22 mouse cellular contexts compared by ENCODE assay signal in genomic region chr12:5805731-5806130, GRCm38 (mm10).
DNase-seq lines count a peak whose midpoint lies in the region; ATAC-seq and TF ChIP-seq lines count a peak whose summit lies in the region.
"Had no signal": no experiment of that assay in that cellular context is flagged by ENCODE, and none has a peak within 500 bp of the region (broad histone marks: within the 10 kb centered on the region; RNA-seq: fewer than 3 reads in every experiment).

No protein-coding gene starts in this region.

- no peak for ATAC-seq in midbrain, embryonic 11.5 days (ENCODE audit: low FRiP score)
- ATAC-seq in midbrain, postnatal 0 days (ENCODE audit: low FRiP score): no peak
- ATAC-seq in forebrain, embryonic 12.5 days (ENCODE audit: low FRiP score): no peak
- ATAC-seq: forebrain, embryonic 14.5 days; forebrain, embryonic 16.5 days had no signal

- TF ChIP-seq POLR2A in testis, adult 2 months (IDR thresholded peaks at IDR 0.05; ENCODE audit: control insufficient read depth, low read depth, low read length): no peak

- DNase-seq in gastrocnemius, adult 2 months: no peak
- DNase-seq in gastrocnemius, adult 8-10 months (ENCODE audit: low spot score in 2 of 2): no peak
- DNase-seq in midbrain, embryonic 11.5 days (ENCODE audit: low spot score, missing footprints): peak; percentile 64
- no peak for DNase-seq in midbrain, postnatal 0 days (ENCODE audit: low spot score)
- DNase-seq in testis, postnatal 10 days (ENCODE audit: low spot score): no peak
- peak; percentile 26 for DNase-seq in gonadal fat pad, adult 2 months (ENCODE audit: low read depth)
- DNase-seq: adrenal gland, postnatal 10 days; adrenal gland, postnatal 25 days; cerebellum, adult 11 months; cerebellum, adult 18-20 months; cerebellum, adult 8-10 months; cerebellum, adult 9-11 months; cerebellum, postnatal 14 days; cerebellum, postnatal 36 days; embryo, embryonic 11 days had no signal

- H3K27ac ChIP-seq in gastrocnemius, adult 2 months: peak overlapping the region; percentile 13; the same call in 1 of the 2 replicates
- no peak overlapping the region for H3K27ac ChIP-seq in midbrain, embryonic 11.5 days (ENCODE audit: low read depth, low read length)
- H3K27ac ChIP-seq in midbrain, postnatal 0 days (ENCODE audit: low read depth, low read length): no peak overlapping the region
- 0 out of 2 replicates have a peak overlapping the region, but pooled peaks have one; percentile 32 for H3K27ac ChIP-seq in testis, adult 2 months (ENCODE audit: control insufficient read depth, insufficient read depth, low read depth, low read length)
- no peak overlapping the region for H3K27ac ChIP-seq in forebrain, embryonic 12.5 days
- H3K27ac ChIP-seq: embryonic facial prominence, embryonic 13.5 days; embryonic facial prominence, embryonic 15.5 days had no signal

- no peak for TF ChIP-seq CTCF in gastrocnemius, adult 2 months (IDR thresholded peaks at IDR 0.05)
- no peak for TF ChIP-seq CTCF in midbrain, postnatal 0 days (IDR thresholded peaks at IDR 0.05)
- TF ChIP-seq CTCF in testis, adult 2 months (IDR thresholded peaks at IDR 0.05; ENCODE audit: control insufficient read depth, insufficient read depth, insufficient replicate concordance, low read depth, low read length): no peak

- H3K9me3 ChIP-seq in midbrain, embryonic 11.5 days (ENCODE audit: control insufficient read depth, low read length): no peaks in the 10 kb centered on the region
- no peaks in the 10 kb centered on the region for H3K9me3 ChIP-seq in midbrain, postnatal 0 days (ENCODE audit: low read length)
- no peaks in the 10 kb centered on the region for H3K9me3 ChIP-seq in forebrain, embryonic 12.5 days
- H3K9me3 ChIP-seq: embryonic facial prominence, embryonic 13.5 days; embryonic facial prominence, embryonic 15.5 days had no signal

- H3K27me3 ChIP-seq in midbrain, embryonic 11.5 days (ENCODE audit: control insufficient read depth, insufficient read depth, low read length): no peaks in the 10 kb centered on the region
- H3K27me3 ChIP-seq in midbrain, postnatal 0 days (ENCODE audit: insufficient read depth, low read length): no peaks in the 10 kb centered on the region
- H3K27me3 ChIP-seq in testis, adult 2 months (ENCODE audit: control insufficient read depth, insufficient read depth, low read length): no peaks in the 10 kb centered on the region
- H3K27me3 ChIP-seq in forebrain, embryonic 12.5 days: no peaks in the 10 kb centered on the region
- H3K27me3 ChIP-seq: embryonic facial prominence, embryonic 15.5 days had no signal

- H3K4me2 ChIP-seq in midbrain, embryonic 11.5 days: no peak overlapping the region
- no peak overlapping the region for H3K4me2 ChIP-seq in midbrain, postnatal 0 days (ENCODE audit: low read depth, low read length, poor library complexity, severe bottlenecking)
- H3K4me2 ChIP-seq in forebrain, embryonic 12.5 days: no peak overlapping the region
- H3K4me2 ChIP-seq: embryonic facial prominence, embryonic 13.5 days; embryonic facial prominence, embryonic 15.5 days had no signal

- H3K4me3 ChIP-seq in gastrocnemius, adult 2 months: no peak overlapping the region
- H3K4me3 ChIP-seq in midbrain, embryonic 11.5 days (ENCODE audit: low read depth, low read length): no peak overlapping the region
- no peak overlapping the region for H3K4me3 ChIP-seq in midbrain, postnatal 0 days (ENCODE audit: low read depth, low read length)
- H3K4me3 ChIP-seq in testis, adult 2 months (ENCODE audit: control insufficient read depth, low read depth, low read length): no peak overlapping the region
- H3K4me3 ChIP-seq in forebrain, embryonic 12.5 days (replicated peaks): no peak overlapping the region
- H3K4me3 ChIP-seq: embryonic facial prominence, embryonic 13.5 days; embryonic facial prominence, embryonic 15.5 days; erythroblast, embryonic 14.5 days had no signal

- H3K4me1 ChIP-seq in midbrain, embryonic 11.5 days (ENCODE audit: control insufficient read depth, insufficient read depth, low read length): peaks cover 4% of the 10 kb centered on the region; the same call in 1 of the 2 replicates
- no peaks in the 10 kb centered on the region for H3K4me1 ChIP-seq in midbrain, postnatal 0 days (ENCODE audit: insufficient read depth, low read length)
- H3K4me1 ChIP-seq in testis, adult 2 months (ENCODE audit: control insufficient read depth, insufficient read depth, low read length): peaks cover 3% of the 10 kb centered on the region
- H3K4me1 ChIP-seq in forebrain, embryonic 12.5 days: peaks cover 10% of the 10 kb centered on the region

- H3K36me3 ChIP-seq in midbrain, embryonic 11.5 days (ENCODE audit: control insufficient read depth, insufficient read depth, low read length): no peaks in the 10 kb centered on the region
- no peaks in the 10 kb centered on the region for H3K36me3 ChIP-seq in midbrain, postnatal 0 days (ENCODE audit: insufficient read depth, low read length)
- no peaks in the 10 kb centered on the region for H3K36me3 ChIP-seq in testis, adult 2 months (ENCODE audit: control insufficient read depth, insufficient read depth, low read length)
- H3K36me3 ChIP-seq in forebrain, embryonic 12.5 days (replicated peaks): no peaks in the 10 kb centered on the region
- H3K36me3 ChIP-seq: embryonic facial prominence, embryonic 13.5 days; embryonic facial prominence, embryonic 15.5 days had no signal

- intact Hi-C loops in gastrocnemius, adult 2 months (cut with DNase I): no loop called here

- 91% methylated on average over 2 of the region's 2 CpGs for WGBS in midbrain, embryonic 11.5 days
- WGBS in midbrain, postnatal 0 days: 96% methylated on average over 2 of the region's 2 CpGs
- WGBS in forebrain, embryonic 12.5 days: 96% methylated on average over 2 of the region's 2 CpGs

- no peak overlapping the region for H3K9ac ChIP-seq in midbrain, embryonic 11.5 days (ENCODE audit: low read length)
- no peak overlapping the region for H3K9ac ChIP-seq in midbrain, postnatal 0 days (replicated peaks; ENCODE audit: low read length, poor library complexity, severe bottlenecking)
- H3K9ac ChIP-seq in forebrain, embryonic 12.5 days: no peak overlapping the region
- H3K9ac ChIP-seq: embryonic facial prominence, embryonic 13.5 days; embryonic facial prominence, embryonic 15.5 days had no signal

Comparison
In these comparisons a context has a peak if more than half of its experiments do, and no peak if none do; other contexts are left out.
1. DNase-seq: peak in midbrain, embryonic 11.5 days (single experiment) and gonadal fat pad, adult 2 months (single experiment); none in gastrocnemius, adult 2 months (single experiment), gastrocnemius, adult 8-10 months (0 of 2), midbrain, postnatal 0 days (single experiment) and testis, postnatal 10 days (single experiment).
2. H3K27ac ChIP-seq: peak in gastrocnemius, adult 2 months (single experiment) and testis, adult 2 months (single experiment); none in midbrain, embryonic 11.5 days (single experiment), midbrain, postnatal 0 days (single experiment) and forebrain, embryonic 12.5 days (single experiment).